Mouse (Mus musculus): ENCODE measurements around the gene Chchd3.

The Chchd3 gene

GRCm38 (mm10) chr6:33059735-33060576 is at the start of gene Chchd3:
TSS of gene Chchd3 (minus strand) at chr6:33060260.
- DNase-seq (ENCODE audit: extremely low spot score, low read depth, low spot score), result peak; percentile 87

- DNase-seq (ENCODE audit: extremely low spot score, low read depth, low spot score), result no peak
Observed at GRCm38 (mm10) chr6:33104661-33105060, 44.6 kb upstream of the Chchd3 start.

DNA sequence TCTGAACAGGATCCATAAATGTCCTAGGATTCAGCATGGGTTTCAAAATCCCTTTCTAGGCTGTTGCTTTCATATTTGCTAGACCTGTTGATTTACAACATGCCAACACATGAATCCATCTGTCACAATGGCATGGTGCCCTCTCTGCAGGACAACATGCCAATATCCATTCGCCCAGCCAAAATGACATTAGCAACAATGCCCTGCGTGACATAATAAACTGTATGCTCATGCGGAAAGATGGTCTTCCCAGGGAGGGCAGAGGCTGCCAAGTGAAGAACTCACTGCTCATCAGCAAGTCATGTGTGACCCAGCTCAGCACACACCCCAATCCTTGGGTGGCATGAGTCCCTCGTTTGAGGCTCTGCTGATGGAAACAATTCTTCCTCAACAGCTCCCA is 38.8 kb upstream of the Chchd3 start:
- DNase-seq (ENCODE audit: extremely low spot score, low read depth, low spot score), result no peak

GRCm38 (mm10) chr6:33094671-33095233 is 34.7 kb upstream of the Chchd3 start:
- DNase-seq (ENCODE audit: extremely low spot score, low read depth, low spot score), result no peak

DNA sequence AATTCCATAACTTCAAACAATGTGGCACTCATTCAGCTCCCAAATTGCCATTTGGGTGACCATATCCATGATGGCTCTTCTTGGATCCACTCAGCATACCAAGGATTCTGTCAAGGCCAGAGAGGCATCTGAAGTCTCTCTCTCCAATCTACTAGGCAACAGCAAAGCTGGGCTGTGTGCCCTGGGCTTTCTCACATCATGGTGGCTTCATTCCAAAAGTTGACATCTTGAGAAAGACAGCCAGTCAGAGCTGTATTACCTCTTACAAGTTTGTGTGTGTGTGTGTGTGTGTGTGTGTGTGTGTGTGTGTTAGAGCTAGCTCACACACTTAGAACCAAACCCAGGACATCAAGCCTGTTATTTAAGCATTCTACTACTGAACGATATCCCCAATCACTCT is 20.1 kb upstream of the Chchd3 start:
- no peak for DNase-seq (ENCODE audit: extremely low spot score, low read depth, low spot score)

DNA sequence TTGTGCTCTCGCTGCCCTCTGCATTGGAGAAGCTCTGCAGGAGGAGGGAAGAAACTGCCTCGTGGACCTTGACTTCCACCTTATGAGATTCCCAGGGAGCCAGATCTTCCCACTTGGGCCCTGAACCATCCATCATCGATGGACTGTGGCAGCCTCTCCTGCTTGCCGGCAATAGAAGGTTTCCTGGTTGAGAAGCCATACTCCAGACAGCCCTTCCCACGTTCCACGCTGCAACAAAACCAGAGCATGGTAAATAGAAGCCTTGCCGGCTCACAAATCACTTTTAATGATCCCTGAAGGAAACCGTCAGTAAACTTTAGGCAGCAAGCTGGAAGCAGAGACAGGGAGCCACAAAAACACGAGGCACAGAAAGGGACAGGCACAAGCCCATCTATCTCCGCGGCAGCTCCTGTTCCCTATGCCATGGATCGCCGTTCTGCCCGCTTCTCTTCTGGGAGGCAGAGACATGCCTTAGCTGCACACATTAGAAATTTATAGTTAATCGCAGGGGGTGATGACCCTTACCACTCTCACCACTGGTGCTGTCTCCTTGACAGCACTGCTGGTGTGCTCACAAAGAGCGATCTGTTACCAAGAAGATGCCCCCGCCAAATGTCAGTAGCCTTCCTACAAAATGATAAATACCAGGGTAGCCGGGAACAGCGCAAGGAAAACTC is 18.3 kb upstream of the Chchd3 start:
- DNase-seq (ENCODE audit: extremely low spot score, low read depth, low spot score), result no peak

GRCm38 (mm10) chr6:33066462-33066861 is 6.4 kb upstream of the Chchd3 start:
- no peak for DNase-seq (ENCODE audit: extremely low spot score, low read depth, low spot score)

- DNase-seq (ENCODE audit: extremely low spot score, low read depth, low spot score), result no peak
Observed at GRCm38 (mm10) chr6:33059276-33059675, 784 bp downstream of the Chchd3 start.

DNA sequence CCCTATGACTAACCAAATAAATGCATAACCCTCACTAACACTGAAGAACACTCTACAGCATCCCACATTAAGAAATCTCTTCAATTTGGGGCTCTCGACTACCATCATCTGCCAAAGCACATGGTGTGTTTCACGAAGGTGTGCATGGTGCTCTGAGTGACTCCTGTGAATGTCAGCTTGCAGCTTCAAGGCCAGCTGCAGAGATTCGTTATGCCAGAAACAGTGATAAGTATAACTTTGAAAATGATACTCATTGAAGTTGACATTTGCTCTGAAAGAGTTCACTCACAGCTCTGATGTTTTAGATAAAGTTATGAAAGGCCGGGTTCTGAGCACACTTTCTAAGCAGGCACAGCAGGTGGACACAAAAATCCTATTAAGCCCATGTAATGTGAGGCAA is 3.7 kb downstream of the Chchd3 start:
- no peak for DNase-seq (ENCODE audit: extremely low spot score, low read depth, low spot score)

DNA sequence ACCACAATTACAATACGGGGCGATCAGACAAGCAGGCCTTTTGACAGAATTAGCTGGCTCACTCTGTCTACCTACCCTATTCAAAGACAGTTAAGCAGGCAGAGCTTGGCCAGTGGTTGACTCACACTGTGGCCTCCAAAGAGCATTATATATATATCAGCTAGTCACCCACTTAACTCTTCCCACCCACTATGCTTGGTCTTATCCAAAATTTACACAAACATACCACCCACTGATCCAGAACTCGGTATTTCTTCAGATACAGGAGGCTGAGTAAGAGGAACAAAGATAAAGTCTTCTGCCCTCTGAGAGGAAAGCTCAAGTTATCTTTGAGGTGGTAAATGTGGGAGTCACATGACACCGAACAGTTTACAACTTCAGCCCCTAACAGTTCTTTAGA is 4.4 kb downstream of the Chchd3 start:
- no peak for DNase-seq (ENCODE audit: extremely low spot score, low read depth, low spot score)

GRCm38 (mm10) chr6:33054946-33055345 is 5.1 kb downstream of the Chchd3 start:
- DNase-seq (ENCODE audit: extremely low spot score, low read depth, low spot score), result no peak

DNA sequence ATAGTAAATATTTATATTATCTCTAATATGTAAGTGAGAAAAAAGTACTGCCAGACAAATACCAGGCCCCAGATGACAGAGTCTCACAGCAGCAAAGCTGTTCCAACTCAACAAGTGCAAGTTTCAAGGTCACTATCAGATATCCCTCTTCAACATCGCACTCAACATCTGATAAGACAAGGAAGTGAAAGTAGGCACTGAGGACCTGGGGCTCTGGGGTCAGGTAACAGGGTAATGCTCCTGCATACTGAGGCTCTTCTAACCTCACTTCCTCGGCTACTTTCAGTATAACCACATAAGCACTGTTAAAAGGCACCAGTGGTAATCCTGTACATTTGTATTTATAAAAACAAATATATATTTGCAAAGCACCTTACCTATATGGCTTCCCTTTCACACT is 8.4 kb downstream of the Chchd3 start:
- DNase-seq (ENCODE audit: extremely low spot score, low read depth, low spot score), result no peak

DNA sequence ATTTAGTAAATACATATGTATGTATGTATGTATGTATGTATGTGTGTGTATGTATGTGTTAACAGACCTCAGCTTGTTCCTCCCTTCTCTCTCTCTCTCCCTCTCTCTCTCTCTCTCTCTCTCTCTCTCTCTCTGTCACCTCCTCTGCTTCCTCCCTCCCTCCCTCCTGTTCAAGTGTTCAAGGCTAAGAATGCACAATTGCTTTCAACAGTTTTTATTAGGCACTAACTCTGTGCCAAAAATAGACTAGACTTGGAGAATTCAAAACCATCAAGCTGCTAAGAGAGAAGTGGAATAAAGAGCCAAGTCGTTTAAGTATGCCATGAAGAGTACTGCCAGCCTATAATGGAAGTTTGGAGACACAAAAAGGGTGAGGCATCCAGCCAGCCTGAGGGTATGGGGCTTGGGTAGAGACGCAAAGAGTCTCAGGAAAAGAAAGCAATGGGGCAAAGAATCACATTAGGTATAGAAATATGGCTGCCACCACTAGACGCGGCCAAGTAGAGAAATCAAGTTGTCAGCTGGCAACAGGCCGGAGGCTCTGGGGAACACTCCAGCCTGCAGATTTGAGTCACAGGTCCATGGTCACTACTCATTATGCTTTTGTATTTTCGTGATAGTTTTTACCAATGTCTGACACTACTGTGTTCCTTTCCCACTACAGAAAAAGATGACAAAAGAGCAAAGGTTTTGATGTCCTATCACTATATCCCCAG is 10.2 kb downstream of the Chchd3 start:
- DNase-seq (ENCODE audit: extremely low spot score, low read depth, low spot score), result no peak

DNA sequence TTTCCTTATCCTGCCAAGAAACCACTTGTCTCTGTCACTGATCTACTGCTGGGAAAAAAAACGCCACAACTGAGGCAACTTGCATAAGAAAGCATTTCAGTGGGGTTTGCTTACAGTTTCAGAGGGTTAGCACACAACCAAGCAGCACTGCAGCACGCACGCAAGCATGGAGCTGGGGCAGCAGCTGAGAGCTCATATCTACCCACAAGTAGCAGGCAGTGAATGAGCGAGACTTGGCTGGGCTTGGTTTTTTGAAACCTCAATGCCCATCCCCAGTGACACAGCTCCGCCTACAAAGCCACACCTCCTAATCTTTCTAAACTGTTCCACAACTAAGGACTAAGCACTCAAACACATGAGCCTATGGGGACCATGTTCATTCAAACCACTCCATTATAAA is 16.6 kb downstream of the Chchd3 start:
- DNase-seq (ENCODE audit: extremely low spot score, low read depth, low spot score), result no peak

- DNase-seq (ENCODE audit: extremely low spot score, low read depth, low spot score), result no peak
Observed at GRCm38 (mm10) chr6:33042880-33043279, 17.2 kb downstream of the Chchd3 start.

DNA sequence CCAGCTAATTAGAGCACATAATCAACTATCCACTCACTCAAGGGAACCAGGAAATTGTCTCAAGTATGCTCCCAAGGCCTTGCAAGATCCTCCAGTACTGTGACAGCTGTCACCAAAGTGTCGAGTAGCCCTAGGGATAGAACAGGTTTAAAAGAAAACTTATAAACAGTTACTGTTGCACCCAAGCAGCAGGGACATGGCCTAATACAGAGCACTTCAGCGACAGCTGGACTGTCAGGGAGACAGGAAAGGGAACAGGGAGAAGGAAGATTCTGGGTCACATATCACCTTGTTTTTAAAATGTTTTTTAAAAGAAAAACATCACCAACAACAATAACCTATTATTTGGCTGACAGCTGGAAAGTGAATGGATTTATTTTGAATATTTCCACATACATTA is 18.1 kb downstream of the Chchd3 start:
- no peak for DNase-seq (ENCODE audit: extremely low spot score, low read depth, low spot score)

- no peak for DNase-seq (ENCODE audit: extremely low spot score, low read depth, low spot score)
Observed at GRCm38 (mm10) chr6:33040360-33041090, 19.5 kb downstream of the Chchd3 start.

DNA sequence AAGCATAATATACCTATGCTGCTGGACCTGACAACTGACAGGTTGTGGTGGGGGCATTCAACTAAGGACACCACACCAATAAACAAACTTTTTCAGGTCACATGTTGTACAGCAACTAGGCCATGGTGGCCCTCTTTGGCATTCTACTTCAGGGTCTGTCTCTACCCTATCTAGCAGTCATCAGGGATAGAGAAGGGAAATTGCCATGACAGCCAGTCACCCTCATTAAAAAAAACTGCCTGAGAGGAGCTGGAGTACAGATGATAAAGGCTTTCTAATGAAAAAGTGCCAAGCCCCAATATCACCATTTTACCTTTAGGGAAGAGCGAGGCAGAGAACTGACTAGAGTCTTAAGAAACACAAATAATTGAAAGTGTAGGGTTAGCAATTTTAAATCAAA is 27.5 kb downstream of the Chchd3 start:
- no peak for DNase-seq (ENCODE audit: extremely low spot score, low read depth, low spot score)

- DNase-seq (ENCODE audit: extremely low spot score, low read depth, low spot score), result no peak
Observed at GRCm38 (mm10) chr6:33031631-33032030, 28.4 kb downstream of the Chchd3 start.

DNA sequence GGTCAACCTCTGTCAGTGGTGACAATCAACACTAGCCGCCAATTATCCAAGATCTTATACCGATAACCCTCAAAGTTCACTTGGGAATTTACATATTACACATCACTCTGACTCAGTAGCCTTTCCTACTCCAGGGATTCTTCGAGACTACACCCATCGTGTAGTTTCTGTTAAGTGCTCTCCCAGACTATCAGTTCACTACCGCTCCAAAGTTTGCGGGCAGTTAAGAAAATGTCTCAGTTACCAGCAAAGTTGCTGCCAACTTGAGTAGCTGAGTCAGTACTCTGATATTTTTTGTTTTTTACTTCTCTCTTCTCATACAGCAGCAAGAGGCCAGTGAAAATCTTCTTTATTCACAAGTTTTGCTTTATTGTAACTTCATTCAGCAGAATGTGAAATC is 31.8 kb downstream of the Chchd3 start:
- DNase-seq (ENCODE audit: extremely low spot score, low read depth, low spot score), result no peak

DNA sequence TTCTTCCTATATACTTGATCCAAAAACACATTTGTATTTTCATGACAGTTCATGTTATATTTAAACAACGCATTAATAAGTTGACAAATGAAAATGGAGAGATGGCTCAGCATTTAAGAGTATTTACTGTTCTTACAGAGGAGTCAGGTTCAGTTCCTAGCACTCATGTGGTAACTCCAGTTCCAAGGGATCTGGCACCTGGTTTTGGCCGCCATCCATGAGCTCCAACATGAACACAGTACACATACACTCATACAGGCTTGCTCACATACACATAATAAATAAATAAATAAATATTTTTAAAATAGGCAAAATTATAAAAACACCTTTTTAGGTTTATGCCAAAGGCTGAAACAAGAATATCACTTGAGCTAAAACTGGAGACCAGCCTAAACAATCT is 35.0 kb downstream of the Chchd3 start:
- DNase-seq (ENCODE audit: extremely low spot score, low read depth, low spot score), result no peak

Data from hindlimb bud, embryonic 11.5 days (tissue).